Mouse (Mus musculus) splenic B cell, adult 2 months (primary cell): ENCODE data around the gene Plxna2.

ENCODE experiments used
- DNase-seq: peaks from one replicate; pipeline ENCODE4 v3.0.0-alpha.2; 2011; ENCODE audit warnings: low read depth, low spot score
- H3K27me3 ChIP-seq: 2 replicates; pipeline ENCODE4 v1.6.1; 2012; ENCODE audit warnings: mild to moderate bottlenecking, low read length, moderate library complexity, mixed read lengths; ENCODE audit not compliant: control insufficient read depth, poor library complexity, insufficient read depth, severe bottlenecking
- H3K36me3 ChIP-seq: 2 replicates; pipeline ENCODE4 v1.6.1; 2012; ENCODE audit warnings: mild to moderate bottlenecking, low read length, moderate library complexity, mixed read lengths; ENCODE audit not compliant: control insufficient read depth, poor library complexity, insufficient read depth, severe bottlenecking

Gene Plxna2

GRCm38 (mm10) chr1:194774754-194775153, 156.7 kb downstream of the Plxna2 start:
- DNase-seq = no peak

GRCm38 (mm10) chr1:194775656-194776374, 157.8 kb downstream of the Plxna2 start:
- Histone ChIP-seq H3K36me3 (no peaks in the 10 kb centered on the region), H3K27me3 (no peaks in the 10 kb centered on the region)
- DNase-seq = peak; percentile 47

More at GRCm38 (mm10) chr1:194774754-194775153, 156.7 kb downstream of the Plxna2 start:
- H3K27me3 ChIP-seq = no peaks in the 10 kb centered on the region
- H3K36me3 ChIP-seq = no peaks in the 10 kb centered on the region

GRCm38 (mm10) chr1:194776510-194777244, 158.7 kb downstream of the Plxna2 start:
- H3K27me3 ChIP-seq = no peaks in the 10 kb centered on the region
- DNase-seq = no peak
- no peaks in the 10 kb centered on the region for H3K36me3 ChIP-seq

- DNase-seq = no peak
These were observed 159.6 kb downstream of the Plxna2 start for GRCm38 (mm10) chr1:194777608-194778007.

GRCm38 (mm10) chr1:194780392-194780791, 162.4 kb downstream of the Plxna2 start:
- DNase-seq = no peak
- Histone ChIP-seq H3K36me3 (no peaks in the 10 kb centered on the region), H3K27me3 (no peaks in the 10 kb centered on the region)

More at GRCm38 (mm10) chr1:194777608-194778007, 159.6 kb downstream of the Plxna2 start:
- H3K27me3 ChIP-seq = no peaks in the 10 kb centered on the region
- H3K36me3 ChIP-seq = no peaks in the 10 kb centered on the region

- no peaks in the 10 kb centered on the region for H3K36me3 ChIP-seq
- DNase-seq = no peak
- no peaks in the 10 kb centered on the region for H3K27me3 ChIP-seq
These were observed 162.9 kb downstream of the Plxna2 start for GRCm38 (mm10) chr1:194780794-194781390.

- DNase-seq = no peak
- Histone ChIP-seq H3K27me3 (no peaks in the 10 kb centered on the region), H3K36me3 (no peaks in the 10 kb centered on the region)
These were observed 163.5 kb downstream of the Plxna2 start for GRCm38 (mm10) chr1:194781556-194781955.

GRCm38 (mm10) chr1:194782325-194782724, 164.3 kb downstream of the Plxna2 start:
- DNase-seq = no peak
- H3K27me3 ChIP-seq = no peaks in the 10 kb centered on the region

GRCm38 (mm10) chr1:194787626-194788025, 169.6 kb downstream of the Plxna2 start:
- Histone ChIP-seq H3K36me3 (no peaks in the 10 kb centered on the region), H3K27me3 (no peaks in the 10 kb centered on the region)
- DNase-seq = no peak

More at GRCm38 (mm10) chr1:194782325-194782724, 164.3 kb downstream of the Plxna2 start:
- H3K36me3 ChIP-seq = no peaks in the 10 kb centered on the region

- no peaks in the 10 kb centered on the region for H3K27me3 ChIP-seq
- no peak for DNase-seq
- H3K36me3 ChIP-seq = no peaks in the 10 kb centered on the region
These were observed 175.4 kb downstream of the Plxna2 start for GRCm38 (mm10) chr1:194793226-194793924.

GRCm38 (mm10) chr1:194795316-194795715, 177.3 kb downstream of the Plxna2 start:
- no peaks in the 10 kb centered on the region for H3K36me3 ChIP-seq
- H3K27me3 ChIP-seq = no peaks in the 10 kb centered on the region
- no peak for DNase-seq

GRCm38 (mm10) chr1:194797843-194798242, 179.8 kb downstream of the Plxna2 start:
- no peaks in the 10 kb centered on the region for H3K36me3 ChIP-seq
- no peaks in the 10 kb centered on the region for H3K27me3 ChIP-seq
- DNase-seq = no peak

GRCm38 (mm10) chr1:194798511-194798910, 180.5 kb downstream of the Plxna2 start:
- H3K27me3 ChIP-seq = no peaks in the 10 kb centered on the region
- DNase-seq = no peak
- H3K36me3 ChIP-seq = no peaks in the 10 kb centered on the region

- H3K36me3 ChIP-seq = no peaks in the 10 kb centered on the region
- DNase-seq = no peak
- H3K27me3 ChIP-seq = no peaks in the 10 kb centered on the region
These were observed 190.2 kb downstream of the Plxna2 start for GRCm38 (mm10) chr1:194808261-194808660.
